Mouse (Mus musculus): Measurements from ENCODE around the gene Nudt2. TPM values are rescaled to one million over a fixed set of nuclear protein-coding genes. Genes with fewer than 3 reads are reported as not detected.

Nudt2 gene
- polyA plus RNA-seq, 1 experiment from 2014 or later, result 76.8 TPM

DNA sequence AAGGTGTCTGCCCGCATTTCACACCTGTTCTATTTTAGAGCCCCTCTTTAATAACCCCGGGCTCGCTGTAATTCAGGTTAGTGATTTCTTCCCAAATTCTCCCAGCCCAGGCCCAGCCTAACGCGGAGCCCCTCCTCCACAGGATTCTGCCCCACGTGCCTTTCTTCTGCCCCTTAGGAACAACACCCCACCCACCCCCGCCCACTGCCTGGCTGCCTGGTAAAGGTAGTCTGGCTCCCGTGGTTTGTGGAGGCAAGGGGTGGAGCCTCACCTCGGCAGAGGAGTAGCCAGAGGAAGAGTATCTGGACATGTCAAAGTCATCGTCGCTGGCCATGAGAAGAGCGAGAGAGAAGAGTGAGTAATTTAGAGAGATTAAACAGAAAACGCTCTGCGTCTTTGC lies 55.7 kb downstream of the Nudt2 start:
- WGBS, result 58% methylated on average over 14 of the region's 14 CpGs
- Histone ChIP-seq H3K9ac (ENCODE audit: low read depth, low read length) (no peak overlapping the region), H3K9me3 (ENCODE audit: control insufficient read depth, low read length) (no peaks in the 10 kb centered on the region), H3K36me3 (ENCODE audit: control insufficient read depth, insufficient read depth, low read length) (peaks cover 10% of the 10 kb centered on the region), H3K27me3 (replicated peaks; ENCODE audit: control insufficient read depth, insufficient read depth, low read length) (no peaks in the 10 kb centered on the region), H3K4me2 (ENCODE audit: low read length) (no peak overlapping the region), H3K27ac (ENCODE audit: low read depth, low read length) (no peak overlapping the region), H3K4me3 (ENCODE audit: low read length) (no peak overlapping the region), H3K4me1 (ENCODE audit: control insufficient read depth, insufficient read depth, low read depth, low read length) (no peaks in the 10 kb centered on the region)
- ATAC-seq, result no peak

DNA sequence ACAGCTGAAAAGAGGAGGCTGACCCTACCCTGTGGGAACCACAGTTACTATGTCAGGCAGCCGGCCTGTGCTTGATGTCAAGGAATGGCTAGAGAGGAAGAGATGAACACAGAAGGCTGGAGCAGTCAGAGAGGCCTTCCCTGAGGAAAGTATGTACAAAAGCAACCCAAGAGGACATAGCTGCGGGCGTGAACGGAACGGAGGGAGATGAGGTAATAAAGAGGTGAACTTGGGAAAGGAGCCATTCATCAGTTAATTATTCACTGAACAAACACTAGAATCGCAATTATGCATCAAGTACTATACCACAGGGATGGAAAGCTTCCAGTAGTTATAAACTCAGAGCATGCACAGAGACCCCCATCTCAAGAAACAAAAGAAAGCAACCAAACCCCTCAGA lies 57.2 kb downstream of the Nudt2 start:
- H3K36me3 ChIP-seq (ENCODE audit: control insufficient read depth, insufficient read depth, low read length), result peaks cover 10% of the 10 kb centered on the region
- no peak overlapping the region for H3K27ac ChIP-seq (ENCODE audit: low read depth, low read length)
- H3K27me3 ChIP-seq (replicated peaks; ENCODE audit: control insufficient read depth, insufficient read depth, low read length), result no peaks in the 10 kb centered on the region
- no peak overlapping the region for H3K9ac ChIP-seq (ENCODE audit: low read depth, low read length)
- H3K9me3 ChIP-seq (ENCODE audit: control insufficient read depth, low read length), result no peaks in the 10 kb centered on the region
- H3K4me2 ChIP-seq (ENCODE audit: low read length), result no peak overlapping the region
- no peak for ATAC-seq
- H3K4me3 ChIP-seq (ENCODE audit: low read length), result no peak overlapping the region
- 72% methylated on average over 6 of the region's 6 CpGs for WGBS
- H3K4me1 ChIP-seq (ENCODE audit: control insufficient read depth, insufficient read depth, low read depth, low read length), result peaks cover 12% of the 10 kb centered on the region

DNA sequence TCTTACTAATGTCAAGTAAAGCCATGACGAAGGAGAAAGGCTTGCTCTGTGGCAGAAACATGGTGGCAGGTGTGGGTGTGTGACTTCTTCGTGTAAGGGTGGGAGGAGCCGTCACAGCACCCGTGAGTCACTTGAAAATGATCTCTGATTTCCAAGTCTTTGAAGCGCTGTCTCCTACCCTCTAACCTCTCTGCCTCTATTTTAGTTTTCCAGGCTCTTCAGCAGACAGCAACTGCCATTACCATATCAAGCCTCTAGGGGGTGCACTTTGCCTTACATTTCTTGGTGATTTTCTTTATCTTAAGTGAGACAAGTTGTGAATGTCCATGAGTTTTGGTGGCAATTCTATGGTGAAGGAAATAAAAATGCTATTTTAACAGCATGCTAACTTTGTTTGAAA lies 57.8 kb downstream of the Nudt2 start:
- ATAC-seq, result no peak
- H3K9me3 ChIP-seq (ENCODE audit: control insufficient read depth, low read length), result no peaks in the 10 kb centered on the region
- WGBS, result 53% methylated on average over 5 of the region's 5 CpGs

DNA sequence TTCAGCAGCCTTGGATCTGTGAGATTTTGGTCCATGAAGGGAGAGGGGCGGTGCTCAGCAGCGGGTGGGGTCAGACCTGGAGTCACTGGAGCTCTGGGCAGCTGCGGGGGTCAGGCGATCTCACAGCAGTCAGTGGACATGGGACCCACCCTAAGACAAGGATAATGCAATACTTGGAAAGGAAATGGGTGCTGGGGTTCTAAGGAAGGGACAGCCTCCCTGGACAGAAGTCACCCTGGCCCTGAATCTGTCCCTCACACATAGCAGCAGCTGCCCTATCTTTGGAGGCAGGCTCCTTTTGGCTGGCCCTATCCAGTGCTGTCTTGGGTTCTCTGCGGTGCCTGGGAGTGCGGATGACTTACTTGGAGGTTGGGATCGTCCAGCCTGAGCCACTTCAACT lies 58.9 kb downstream of the Nudt2 start:
- Histone ChIP-seq H3K9ac (ENCODE audit: low read depth, low read length) (no peak overlapping the region), H3K36me3 (ENCODE audit: control insufficient read depth, insufficient read depth, low read length) (peaks cover 6% of the 10 kb centered on the region; the same call in 1 of the 2 replicates), H3K4me2 (ENCODE audit: low read length) (no peak overlapping the region), H3K9me3 (ENCODE audit: control insufficient read depth, low read length) (no peaks in the 10 kb centered on the region), H3K4me3 (ENCODE audit: low read length) (no peak overlapping the region), H3K27me3 (replicated peaks; ENCODE audit: control insufficient read depth, insufficient read depth, low read length) (no peaks in the 10 kb centered on the region), H3K27ac (ENCODE audit: low read depth, low read length) (no peak overlapping the region), H3K4me1 (ENCODE audit: control insufficient read depth, insufficient read depth, low read depth, low read length) (peaks cover 29% of the 10 kb centered on the region)
- no peak for ATAC-seq
- 81% methylated on average over 7 of the region's 7 CpGs for WGBS

More for the DNA sequence above, 57.8 kb downstream of the Nudt2 start:
- no peak overlapping the region for H3K27ac ChIP-seq (ENCODE audit: low read depth, low read length)
- H3K9ac ChIP-seq (ENCODE audit: low read depth, low read length), result no peak overlapping the region
- no peaks in the 10 kb centered on the region for H3K27me3 ChIP-seq (replicated peaks; ENCODE audit: control insufficient read depth, insufficient read depth, low read length)
- H3K4me2 ChIP-seq (ENCODE audit: low read length), result no peak overlapping the region
- peaks cover 10% of the 10 kb centered on the region for H3K36me3 ChIP-seq (ENCODE audit: control insufficient read depth, insufficient read depth, low read length)
- H3K4me1 ChIP-seq (ENCODE audit: control insufficient read depth, insufficient read depth, low read depth, low read length), result peaks cover 19% of the 10 kb centered on the region
- H3K4me3 ChIP-seq (ENCODE audit: low read length), result no peak overlapping the region

DNA sequence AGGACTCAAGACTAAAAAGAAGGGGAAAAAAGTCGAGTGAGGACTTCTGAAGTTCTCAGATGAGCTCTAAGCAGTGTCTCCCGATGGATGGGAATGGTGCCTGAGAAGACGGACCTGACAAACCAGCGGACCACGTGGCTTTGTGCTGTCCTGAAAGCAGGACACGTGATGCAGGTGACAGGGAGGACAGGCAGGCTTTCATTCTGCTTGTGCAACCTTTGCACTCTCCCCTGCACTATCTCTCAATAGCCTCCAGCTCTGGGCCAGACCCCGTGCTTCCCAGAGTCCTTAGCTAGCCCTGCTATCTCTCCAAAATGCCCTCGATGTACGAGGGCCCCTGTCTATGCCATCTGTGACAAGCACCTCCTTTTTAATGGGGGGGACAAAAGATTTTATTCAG lies 59.9 kb downstream of the Nudt2 start:
- Histone ChIP-seq H3K4me3 (ENCODE audit: low read length) (no peak overlapping the region), H3K4me2 (ENCODE audit: low read length) (no peak overlapping the region), H3K27me3 (replicated peaks; ENCODE audit: control insufficient read depth, insufficient read depth, low read length) (no peaks in the 10 kb centered on the region), H3K4me1 (ENCODE audit: control insufficient read depth, insufficient read depth, low read depth, low read length) (peaks cover 30% of the 10 kb centered on the region), H3K36me3 (ENCODE audit: control insufficient read depth, insufficient read depth, low read length) (peaks cover 5% of the 10 kb centered on the region; the same call in 1 of the 2 replicates), H3K27ac (ENCODE audit: low read depth, low read length) (no peak overlapping the region), H3K9ac (ENCODE audit: low read depth, low read length) (no peak overlapping the region), H3K9me3 (ENCODE audit: control insufficient read depth, low read length) (no peaks in the 10 kb centered on the region)
- ATAC-seq, result no peak
- WGBS, result 82% methylated on average over 9 of the region's 9 CpGs

DNA sequence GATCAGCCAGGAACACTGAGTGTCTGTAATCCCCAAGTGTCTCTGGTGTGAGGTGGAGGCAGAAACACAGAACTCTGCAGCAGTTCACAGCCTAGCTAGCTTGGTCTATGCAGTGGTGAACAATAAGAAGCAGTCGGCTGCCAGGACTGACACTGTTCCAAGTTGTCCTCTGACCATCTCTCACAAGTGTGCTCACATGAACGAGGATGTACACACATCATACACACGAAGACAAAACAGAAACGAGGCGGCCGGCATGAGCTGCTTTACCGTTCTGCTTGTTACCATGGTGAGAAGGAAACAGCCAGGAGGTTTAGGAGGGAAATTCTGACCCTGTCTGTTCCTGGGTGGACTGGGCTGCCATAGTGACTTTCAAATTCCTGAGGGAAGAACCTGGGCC lies 61.6 kb downstream of the Nudt2 start:
- Histone ChIP-seq H3K9ac (ENCODE audit: low read depth, low read length) (no peak overlapping the region), H3K4me3 (ENCODE audit: low read length) (no peak overlapping the region), H3K9me3 (ENCODE audit: control insufficient read depth, low read length) (no peaks in the 10 kb centered on the region), H3K36me3 (ENCODE audit: control insufficient read depth, insufficient read depth, low read length) (no peaks in the 10 kb centered on the region), H3K4me2 (ENCODE audit: low read length) (no peak overlapping the region), H3K27ac (ENCODE audit: low read depth, low read length) (peak overlapping the region; percentile 35; the same call in 1 of the 2 replicates), H3K27me3 (replicated peaks; ENCODE audit: control insufficient read depth, insufficient read depth, low read length) (no peaks in the 10 kb centered on the region), H3K4me1 (ENCODE audit: control insufficient read depth, insufficient read depth, low read depth, low read length) (peaks cover 30% of the 10 kb centered on the region)
- 15% methylated on average over 7 of the region's 7 CpGs for WGBS
- 0 out of 2 replicates have a peak, but pooled peaks have one; percentile 19 for ATAC-seq

DNA sequence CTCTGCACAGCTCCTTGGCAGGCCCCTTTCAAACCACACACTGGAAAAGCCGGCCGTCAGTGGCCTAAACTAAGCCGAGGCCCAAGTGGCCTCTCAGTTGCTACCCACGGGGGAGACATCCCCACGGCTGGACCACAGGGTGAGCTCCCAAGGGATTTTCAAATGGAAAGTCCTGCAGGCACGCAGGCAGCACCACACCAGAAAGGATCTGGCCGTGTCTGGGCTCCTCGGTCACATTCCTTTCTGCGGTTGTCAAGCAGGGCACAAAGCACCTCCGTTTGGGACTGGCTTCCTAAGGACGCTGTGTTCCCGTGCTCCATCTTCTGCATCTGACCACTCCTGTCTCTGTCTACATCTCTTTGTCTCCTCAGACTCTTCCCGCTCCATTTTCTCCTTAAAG lies 62.1 kb downstream of the Nudt2 start:
- no peak overlapping the region; the same call in 1 of the 2 replicates for H3K27ac ChIP-seq (ENCODE audit: low read depth, low read length)
- H3K4me2 ChIP-seq (ENCODE audit: low read length), result no peak overlapping the region
- no peaks in the 10 kb centered on the region for H3K27me3 ChIP-seq (replicated peaks; ENCODE audit: control insufficient read depth, insufficient read depth, low read length)
- WGBS, result 22% methylated on average over 13 of the region's 13 CpGs
- no peaks in the 10 kb centered on the region for H3K9me3 ChIP-seq (ENCODE audit: control insufficient read depth, low read length)
- ATAC-seq, result 0 out of 2 replicates have a peak, but pooled peaks have one; percentile 3
- peaks cover 30% of the 10 kb centered on the region for H3K4me1 ChIP-seq (ENCODE audit: control insufficient read depth, insufficient read depth, low read depth, low read length)
- H3K4me3 ChIP-seq (ENCODE audit: low read length), result no peak overlapping the region
- H3K36me3 ChIP-seq (ENCODE audit: control insufficient read depth, insufficient read depth, low read length), result no peaks in the 10 kb centered on the region
- peak overlapping the region; percentile 15; the same call in 1 of the 2 replicates for H3K9ac ChIP-seq (ENCODE audit: low read depth, low read length)

DNA sequence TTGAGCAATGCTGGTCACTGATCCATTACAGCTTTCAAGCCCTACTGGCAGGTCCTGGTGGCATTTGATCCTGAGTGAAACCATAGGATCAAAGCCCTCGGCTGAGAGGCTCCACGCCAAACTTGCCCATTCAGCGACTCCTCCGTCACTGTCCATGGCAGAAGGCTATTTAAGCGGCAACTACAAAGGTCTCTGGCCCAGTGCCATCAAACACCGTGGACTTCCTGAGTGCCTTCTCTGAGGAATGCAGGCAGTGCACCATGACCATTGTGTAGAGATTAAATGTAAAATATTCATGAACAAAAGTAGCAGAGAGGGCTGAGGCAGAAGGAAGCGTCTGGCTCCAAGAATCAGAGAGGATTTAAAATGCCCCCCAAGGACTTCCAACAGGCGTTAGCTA lies 63.0 kb downstream of the Nudt2 start:
- H3K36me3 ChIP-seq (ENCODE audit: control insufficient read depth, insufficient read depth, low read length), result no peaks in the 10 kb centered on the region
- H3K27ac ChIP-seq (ENCODE audit: low read depth, low read length), result no peak overlapping the region
- ATAC-seq, result no peak
- H3K4me2 ChIP-seq (ENCODE audit: low read length), result no peak overlapping the region
- H3K27me3 ChIP-seq (replicated peaks; ENCODE audit: control insufficient read depth, insufficient read depth, low read length), result no peaks in the 10 kb centered on the region
- no peak overlapping the region for H3K4me3 ChIP-seq (ENCODE audit: low read length)
- 9% methylated on average over 8 of the region's 8 CpGs for WGBS
- H3K9me3 ChIP-seq (ENCODE audit: control insufficient read depth, low read length), result no peaks in the 10 kb centered on the region
- no peak overlapping the region for H3K9ac ChIP-seq (ENCODE audit: low read depth, low read length)
- peaks cover 30% of the 10 kb centered on the region for H3K4me1 ChIP-seq (ENCODE audit: control insufficient read depth, insufficient read depth, low read depth, low read length)

All from hindbrain, embryonic 16.5 days (tissue).